In the genomic region with DNA sequence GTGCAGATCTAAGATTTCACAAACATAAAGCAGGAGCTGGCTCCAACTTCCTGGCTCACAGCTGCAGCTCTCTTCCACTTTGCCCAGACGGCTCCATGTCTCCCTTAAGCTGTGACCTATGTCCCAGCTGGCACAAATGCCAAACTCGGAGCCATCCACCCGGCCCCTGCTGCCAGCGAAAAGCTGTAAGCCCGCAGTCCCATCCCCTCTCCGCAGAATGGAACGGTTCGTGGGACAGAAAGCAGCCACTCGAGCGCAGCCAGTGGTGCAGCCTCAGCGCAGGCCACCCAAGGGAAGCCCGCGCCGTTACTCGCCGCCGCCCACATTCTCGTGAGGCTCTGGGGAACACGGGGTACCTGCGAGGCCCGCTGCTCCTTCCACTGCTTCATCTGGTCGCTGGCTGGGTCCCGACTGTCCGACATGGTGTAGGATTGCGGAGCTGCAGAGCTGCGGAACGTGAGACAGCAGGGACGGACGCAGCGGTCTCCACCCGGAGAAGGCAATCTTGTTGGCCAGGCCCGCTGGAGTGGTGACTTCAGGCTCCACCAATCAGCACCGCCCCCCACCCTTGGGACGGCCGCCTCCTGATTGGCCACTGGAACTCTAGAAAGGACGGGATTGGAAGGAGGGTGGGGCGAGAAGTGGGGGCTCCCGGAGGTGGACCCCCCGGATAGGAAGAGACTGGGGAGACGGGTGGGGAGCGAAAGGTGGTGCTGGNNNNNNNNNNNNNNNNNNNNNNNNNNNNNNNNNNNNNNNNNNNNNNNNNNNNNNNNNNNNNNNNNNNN, we compare ENCODE assay signal across 8 mouse cellular contexts. TPM values are rescaled to one million over a fixed set of nuclear protein-coding genes. Genes with fewer than 3 reads are reported as not detected.
DNase-seq lines count a peak whose midpoint lies in the region; ATAC-seq lines count a peak whose summit lies in the region.

TSS of gene Cat (minus strand) at position 544 of the 785 bp plus-strand sequence.

- peak; percentile 83 for ATAC-seq in megakaryocyte progenitor cell, adult 5-6 weeks (replicated peaks; ENCODE audit: poor library complexity)

- peak; percentile 97 for DNase-seq in adipocyte (ENCODE audit: low spot score)
- peak; percentile 96 for DNase-seq in embryo, embryonic 10 days (ENCODE audit: low spot score)
- peak; percentile 95 for DNase-seq in gastrocnemius, postnatal 10 days
- peak; percentile 95 for DNase-seq in induced T-regulatory cell, adult 2 months (ENCODE audit: low read depth)
- DNase-seq in left cerebral cortex, adult 9 months (ENCODE audit: low spot score in 2 of 2): peak; percentile 88 to 96
- DNase-seq in right cerebral cortex, postnatal 14 days: peak; percentile 96
- DNase-seq in urinary bladder, postnatal 36 days (ENCODE audit: low spot score in 2 of 2): peak; percentile 95 to 98

RNA-seq across cellular contexts. Expression of gene Cat, which starts in this region (rescaled TPM):
- total RNA-seq in gastrocnemius, postnatal 10 days (2021): 10 to 100 TPM; 73.9 to 93.8 TPM
- 117 and 125 TPM in 2 replicates for total RNA-seq in megakaryocyte progenitor cell, adult 5-6 weeks (2015)
- total RNA-seq in megakaryocyte progenitor cell, adult 5-6 weeks (2017): 36.0 and 36.6 TPM in 2 replicates

Comparison
In these comparisons a context has a peak if more than half of its experiments do, and no peak if none do; other contexts are left out.
1. Peak in every context shown above with its lines: DNase-seq and ATAC-seq.